Mouse (Mus musculus): ENCODE results near the gene Plekhh2. TPM values are rescaled to one million over a fixed set of nuclear protein-coding genes. Genes with fewer than 3 reads are reported as not detected.
A peak's percentile ranks its signal among the peaks of the same experiment; 100 is the strongest.

Plekhh2 gene
- polyA plus RNA-seq, 1 experiment from 2014 or later: 9.5 TPM

GRCm38 (mm10) chr17:84576621-84577293 lies 65.1 kb downstream of the Plekhh2 start:
- ATAC-seq (ENCODE audit: insufficient number of reproducible peaks, low FRiP score, low TSS enrichment, low read depth): no peak
- Histone ChIP-seq H3K36me3 (peaks cover 27% of the 10 kb centered on the region), H3K27ac (no peak overlapping the region), H3K9me3 (no peaks in the 10 kb centered on the region), H3K9ac (no peak overlapping the region), H3K4me2 (no peak overlapping the region), H3K4me1 (peaks cover 19% of the 10 kb centered on the region), H3K4me3 (no peak overlapping the region), H3K27me3 (no peaks in the 10 kb centered on the region)
- WGBS: 75% methylated on average over 16 of the region's 16 CpGs

- Histone ChIP-seq H3K27me3 (no peaks in the 10 kb centered on the region), H3K4me3 (no peak overlapping the region), H3K4me2 (no peak overlapping the region), H3K9me3 (no peaks in the 10 kb centered on the region), H3K9ac (no peak overlapping the region), H3K36me3 (peaks cover 23% of the 10 kb centered on the region), H3K4me1 (peaks cover 27% of the 10 kb centered on the region), H3K27ac (no peak overlapping the region)
- WGBS: 74% methylated on average over 8 of the region's 8 CpGs
- ATAC-seq (ENCODE audit: insufficient number of reproducible peaks, low FRiP score, low TSS enrichment, low read depth): no peak
Measured at GRCm38 (mm10) chr17:84579249-84579648, 67.6 kb downstream of the Plekhh2 start.

- Histone ChIP-seq H3K4me1 (peaks cover 27% of the 10 kb centered on the region), H3K36me3 (peaks cover 23% of the 10 kb centered on the region), H3K27me3 (no peaks in the 10 kb centered on the region), H3K9me3 (no peaks in the 10 kb centered on the region), H3K4me2 (no peak overlapping the region), H3K9ac (no peak overlapping the region), H3K27ac (peak overlapping the region; percentile 38), H3K4me3 (no peak overlapping the region)
- WGBS: 71% methylated on average over 10 of the region's 10 CpGs
- no peak for ATAC-seq (ENCODE audit: insufficient number of reproducible peaks, low FRiP score, low TSS enrichment, low read depth)
Measured at GRCm38 (mm10) chr17:84579817-84580216, 68.1 kb downstream of the Plekhh2 start.

GRCm38 (mm10) chr17:84580821-84581220 lies 69.1 kb downstream of the Plekhh2 start:
- peak overlapping the region; percentile 50; the same call in 1 of the 2 replicates for H3K27ac ChIP-seq
- H3K36me3 ChIP-seq: peaks cover 19% of the 10 kb centered on the region
- no peak for ATAC-seq (ENCODE audit: insufficient number of reproducible peaks, low FRiP score, low TSS enrichment, low read depth)
- no peaks in the 10 kb centered on the region for H3K27me3 ChIP-seq
- 56% methylated on average over 8 of the region's 8 CpGs for WGBS
- H3K4me3 ChIP-seq: no peak overlapping the region
- H3K9ac ChIP-seq: no peak overlapping the region
- H3K4me1 ChIP-seq: peaks cover 36% of the 10 kb centered on the region
- no peak overlapping the region for H3K4me2 ChIP-seq
- no peaks in the 10 kb centered on the region for H3K9me3 ChIP-seq

GRCm38 (mm10) chr17:84581740-84582414 lies 70.2 kb downstream of the Plekhh2 start:
- no peaks in the 10 kb centered on the region for H3K9me3 ChIP-seq
- peaks cover 36% of the 10 kb centered on the region for H3K4me1 ChIP-seq
- no peak; the same call in 1 of the 2 replicates for ATAC-seq (ENCODE audit: insufficient number of reproducible peaks, low FRiP score, low TSS enrichment, low read depth)
- no peak overlapping the region for H3K9ac ChIP-seq
- H3K4me2 ChIP-seq: no peak overlapping the region
- H3K27me3 ChIP-seq: no peaks in the 10 kb centered on the region
- no peak overlapping the region for H3K4me3 ChIP-seq
- peak overlapping the region; percentile 72 for H3K27ac ChIP-seq
- peaks cover 16% of the 10 kb centered on the region for H3K36me3 ChIP-seq
- 45% methylated on average over 8 of the region's 8 CpGs for WGBS

GRCm38 (mm10) chr17:84584107-84584506 lies 72.4 kb downstream of the Plekhh2 start:
- no peaks in the 10 kb centered on the region for H3K9me3 ChIP-seq
- H3K4me2 ChIP-seq: no peak overlapping the region
- ATAC-seq (ENCODE audit: insufficient number of reproducible peaks, low FRiP score, low TSS enrichment, low read depth): no peak
- peaks cover 36% of the 10 kb centered on the region for H3K4me1 ChIP-seq
- H3K27me3 ChIP-seq: no peaks in the 10 kb centered on the region
- no peak overlapping the region for H3K9ac ChIP-seq
- 76% methylated on average over 9 of the region's 9 CpGs for WGBS
- no peak overlapping the region for H3K27ac ChIP-seq
- no peak overlapping the region for H3K4me3 ChIP-seq
- H3K36me3 ChIP-seq: peaks cover 3% of the 10 kb centered on the region; the same call in 1 of the 2 replicates

GRCm38 (mm10) chr17:84585104-84585503 lies 73.4 kb downstream of the Plekhh2 start:
- WGBS: 43% methylated on average over 8 of the region's 8 CpGs
- Histone ChIP-seq H3K4me2 (no peak overlapping the region), H3K9ac (no peak overlapping the region), H3K4me1 (peaks cover 29% of the 10 kb centered on the region), H3K4me3 (no peak overlapping the region), H3K9me3 (no peaks in the 10 kb centered on the region), H3K27me3 (no peaks in the 10 kb centered on the region), H3K36me3 (peaks cover 13% of the 10 kb centered on the region), H3K27ac (peak overlapping the region; percentile 51)
- peak; percentile 68 for ATAC-seq (ENCODE audit: insufficient number of reproducible peaks, low FRiP score, low TSS enrichment, low read depth)

DNA sequence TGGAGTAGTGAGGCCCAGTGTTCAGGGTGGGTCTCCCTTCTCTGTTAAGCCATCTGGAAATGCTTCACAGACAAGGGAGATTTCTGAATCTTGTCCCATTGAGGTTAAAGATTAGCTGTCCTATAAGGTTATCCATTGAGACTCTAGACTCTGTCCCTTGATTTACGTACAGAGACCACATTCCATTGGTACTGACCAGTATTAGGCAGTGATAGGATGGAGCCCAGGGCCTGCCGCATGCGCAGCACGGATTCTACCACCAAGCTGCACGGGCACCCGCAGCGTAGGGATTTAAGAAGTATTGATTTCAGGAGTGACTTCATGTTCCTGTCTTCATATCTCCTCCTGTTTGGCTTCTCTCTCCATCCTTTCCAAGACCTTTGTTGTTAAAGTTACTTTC lies 78.4 kb downstream of the Plekhh2 start:
- no peak overlapping the region for H3K9ac ChIP-seq
- H3K4me2 ChIP-seq: no peak overlapping the region
- H3K27ac ChIP-seq: no peak overlapping the region
- no peaks in the 10 kb centered on the region for H3K27me3 ChIP-seq
- H3K4me3 ChIP-seq: no peak overlapping the region
- H3K4me1 ChIP-seq: peaks cover 6% of the 10 kb centered on the region
- peaks cover 48% of the 10 kb centered on the region for H3K36me3 ChIP-seq
- ATAC-seq (ENCODE audit: insufficient number of reproducible peaks, low FRiP score, low TSS enrichment, low read depth): no peak
- no peaks in the 10 kb centered on the region for H3K9me3 ChIP-seq
- WGBS: 92% methylated on average over 7 of the region's 7 CpGs

DNA sequence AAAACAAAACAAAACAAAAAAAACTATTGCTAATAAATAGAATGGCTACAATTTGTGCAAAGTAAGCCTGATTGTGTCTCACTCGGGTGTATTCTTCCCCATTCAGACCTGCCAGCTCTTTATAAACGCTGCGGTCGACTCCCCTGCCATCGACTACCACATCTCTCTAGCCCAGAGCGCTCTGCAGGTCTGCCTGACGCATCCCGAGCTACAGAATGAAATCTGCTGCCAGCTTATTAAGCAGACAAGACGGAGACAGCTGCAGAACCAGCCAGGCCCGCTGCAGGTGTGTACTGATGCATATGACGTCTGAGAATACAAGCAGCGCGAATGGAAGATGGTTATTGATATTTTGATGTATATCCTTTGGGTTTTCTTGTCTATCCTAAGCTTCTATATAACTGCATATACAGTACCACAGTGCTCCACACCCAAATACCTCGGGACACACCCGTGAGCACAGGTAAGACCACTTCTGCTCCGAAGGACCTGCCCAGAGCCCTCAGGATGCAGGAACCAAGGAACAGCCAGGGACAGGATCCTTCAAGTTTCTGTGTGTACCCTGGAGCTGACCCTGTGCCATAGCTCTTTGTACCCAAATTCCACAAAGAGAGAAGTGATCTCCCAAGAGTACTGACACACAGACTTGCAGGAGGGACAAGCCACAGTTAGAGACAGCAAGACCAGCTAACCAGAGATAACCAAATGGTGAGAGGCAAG lies 79.9 kb downstream of the Plekhh2 start:
- H3K4me3 ChIP-seq: no peak overlapping the region
- no peak overlapping the region for H3K4me2 ChIP-seq
- peaks cover 11% of the 10 kb centered on the region for H3K4me1 ChIP-seq
- 91% methylated on average over 16 of the region's 16 CpGs for WGBS
- H3K9me3 ChIP-seq: no peaks in the 10 kb centered on the region
- H3K36me3 ChIP-seq: peaks cover 51% of the 10 kb centered on the region
- no peaks in the 10 kb centered on the region for H3K27me3 ChIP-seq
- no peak overlapping the region for H3K9ac ChIP-seq
- H3K27ac ChIP-seq: no peak overlapping the region
- no peak for ATAC-seq (ENCODE audit: insufficient number of reproducible peaks, low FRiP score, low TSS enrichment, low read depth)

GRCm38 (mm10) chr17:84596015-84596441 lies 84.3 kb downstream of the Plekhh2 start:
- peaks cover 29% of the 10 kb centered on the region for H3K36me3 ChIP-seq
- WGBS: 16% methylated on average over 10 of the region's 10 CpGs
- no peak for ATAC-seq (ENCODE audit: insufficient number of reproducible peaks, low FRiP score, low TSS enrichment, low read depth)
- H3K27me3 ChIP-seq: no peaks in the 10 kb centered on the region
- peak overlapping the region; percentile 61 for H3K27ac ChIP-seq
- H3K9ac ChIP-seq: no peak overlapping the region
- no peak overlapping the region for H3K4me3 ChIP-seq
- peaks cover 39% of the 10 kb centered on the region for H3K4me1 ChIP-seq
- no peaks in the 10 kb centered on the region for H3K9me3 ChIP-seq
- H3K4me2 ChIP-seq: 0 out of 2 replicates have a peak overlapping the region, but pooled peaks have one; percentile 10

DNA sequence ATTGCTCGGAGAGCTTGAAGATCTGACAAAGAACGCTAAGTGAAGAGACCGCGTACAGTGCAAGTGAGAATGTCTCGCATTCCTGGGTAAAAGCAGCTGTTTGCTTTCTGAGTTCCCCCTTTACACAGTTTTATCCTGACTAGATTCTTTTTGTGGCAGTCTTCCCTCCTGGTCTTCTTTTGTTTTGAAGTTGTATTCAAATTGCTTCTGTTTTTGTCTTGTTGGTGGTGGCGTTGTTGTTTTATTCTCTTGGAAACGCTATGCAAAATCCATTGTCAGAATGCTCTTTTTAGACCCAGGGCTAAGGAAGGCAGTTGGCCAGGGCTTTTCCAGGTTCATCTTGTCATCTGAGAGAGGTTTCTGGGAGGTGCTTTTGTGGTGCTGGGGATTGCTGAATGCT lies 84.8 kb downstream of the Plekhh2 start:
- peak overlapping the region; percentile 61 for H3K27ac ChIP-seq
- ATAC-seq (ENCODE audit: insufficient number of reproducible peaks, low FRiP score, low TSS enrichment, low read depth): no peak
- 33% methylated on average over 7 of the region's 7 CpGs for whole genome bisulfite sequencing

GRCm38 (mm10) chr17:84597859-84598258 lies 86.2 kb downstream of the Plekhh2 start:
- peaks cover 15% of the 10 kb centered on the region for H3K36me3 ChIP-seq
- no peak overlapping the region for H3K4me2 ChIP-seq
- H3K4me1 ChIP-seq: peaks cover 44% of the 10 kb centered on the region
- no peak overlapping the region for H3K27ac ChIP-seq
- no peak overlapping the region for H3K4me3 ChIP-seq
- H3K9ac ChIP-seq: no peak overlapping the region
- H3K27me3 ChIP-seq: no peaks in the 10 kb centered on the region
- no peak for ATAC-seq (ENCODE audit: insufficient number of reproducible peaks, low FRiP score, low TSS enrichment, low read depth)
- 90% methylated on average over 12 of the region's 12 CpGs for WGBS
- H3K9me3 ChIP-seq: no peaks in the 10 kb centered on the region

More for the DNA sequence above, 84.8 kb downstream of the Plekhh2 start:
- Histone ChIP-seq H3K4me1 (peaks cover 42% of the 10 kb centered on the region), H3K9ac (no peak overlapping the region), H3K4me2 (0 out of 2 replicates have a peak overlapping the region, but pooled peaks have one; percentile 10), H3K4me3 (no peak overlapping the region), H3K9me3 (no peaks in the 10 kb centered on the region), H3K27me3 (no peaks in the 10 kb centered on the region), H3K36me3 (peaks cover 25% of the 10 kb centered on the region)
